Mouse (Mus musculus) layer of hippocampus, adult 11-12 months (tissue): Measurements from ENCODE around the gene Atp6v0e2.
A peak's percentile ranks its signal among the peaks of the same experiment; 100 is the strongest.
"Not testable (repeated sequence)": the region's sequence is repeated elsewhere in the genome, so short reads cannot be mapped to it uniquely, and the experiment has no call there.

Experiments used
- DNase-seq: peaks from one replicate; pipeline ENCODE4 v3.0.0; 2022; ENCODE audit warnings: low spot score

Gene Atp6v0e2

GRCm38 (mm10) chr6:48537105-48537954 is at the start of gene Atp6v0e2:
Gene Atp6v0e2, plus strand, starts transcription at chr6:48537615.
- peak; percentile 90 for DNase-seq

- no peak for DNase-seq
These were observed 49.4 kb upstream of the Atp6v0e2 start for GRCm38 (mm10) chr6:48487747-48488725.

GRCm38 (mm10) chr6:48489741-48490140 is 47.7 kb upstream of the Atp6v0e2 start:
- DNase-seq: no peak

- no peak for DNase-seq
These were observed 46.1 kb upstream of the Atp6v0e2 start for GRCm38 (mm10) chr6:48491361-48491760.

- no peak for DNase-seq
These were observed 44.2 kb upstream of the Atp6v0e2 start for GRCm38 (mm10) chr6:48493136-48493730.

- DNase-seq: no peak
These were observed 39.9 kb upstream of the Atp6v0e2 start for GRCm38 (mm10) chr6:48497521-48497920.

- no peak for DNase-seq
These were observed 33.6 kb upstream of the Atp6v0e2 start for GRCm38 (mm10) chr6:48503847-48504240.

- peak; percentile 81 for DNase-seq
These were observed 33.1 kb upstream of the Atp6v0e2 start for GRCm38 (mm10) chr6:48504241-48504854.

GRCm38 (mm10) chr6:48508087-48508486 is 29.3 kb upstream of the Atp6v0e2 start:
- DNase-seq: no peak

- DNase-seq: no peak
These were observed 27.0 kb upstream of the Atp6v0e2 start for GRCm38 (mm10) chr6:48510426-48510825.

- no peak for DNase-seq
These were observed 25.6 kb upstream of the Atp6v0e2 start for GRCm38 (mm10) chr6:48511861-48512260.

- DNase-seq: not testable (repeated sequence)
These were observed 12.5 kb upstream of the Atp6v0e2 start for GRCm38 (mm10) chr6:48524882-48525281.

- DNase-seq: no peak
These were observed 9.5 kb upstream of the Atp6v0e2 start for GRCm38 (mm10) chr6:48527901-48528300.

GRCm38 (mm10) chr6:48529261-48529660 is 8.2 kb upstream of the Atp6v0e2 start:
- no peak for DNase-seq

GRCm38 (mm10) chr6:48529871-48530440 is 7.5 kb upstream of the Atp6v0e2 start:
- no peak for DNase-seq

- DNase-seq: no peak
These were observed 6.6 kb upstream of the Atp6v0e2 start for GRCm38 (mm10) chr6:48530862-48531261.

GRCm38 (mm10) chr6:48533475-48533874 is 3.9 kb upstream of the Atp6v0e2 start:
- no peak for DNase-seq

- no peak for DNase-seq
These were observed 2.5 kb upstream of the Atp6v0e2 start for GRCm38 (mm10) chr6:48534913-48535312.

GRCm38 (mm10) chr6:48536091-48536490 is 1.3 kb upstream of the Atp6v0e2 start:
- DNase-seq: no peak

- peak; percentile 91 for DNase-seq
These were observed 1.7 kb downstream of the Atp6v0e2 start for GRCm38 (mm10) chr6:48538841-48539737.
